Mouse (Mus musculus): ENCODE data around the gene Nicn1. TPM values are rescaled to one million over a fixed set of nuclear protein-coding genes. Genes with fewer than 3 reads are reported as not detected.

Gene Nicn1
- total and polyA plus RNA-seq, 3 experiments, result 7.4 to 12.9 (median 9.7) TPM

DNA sequence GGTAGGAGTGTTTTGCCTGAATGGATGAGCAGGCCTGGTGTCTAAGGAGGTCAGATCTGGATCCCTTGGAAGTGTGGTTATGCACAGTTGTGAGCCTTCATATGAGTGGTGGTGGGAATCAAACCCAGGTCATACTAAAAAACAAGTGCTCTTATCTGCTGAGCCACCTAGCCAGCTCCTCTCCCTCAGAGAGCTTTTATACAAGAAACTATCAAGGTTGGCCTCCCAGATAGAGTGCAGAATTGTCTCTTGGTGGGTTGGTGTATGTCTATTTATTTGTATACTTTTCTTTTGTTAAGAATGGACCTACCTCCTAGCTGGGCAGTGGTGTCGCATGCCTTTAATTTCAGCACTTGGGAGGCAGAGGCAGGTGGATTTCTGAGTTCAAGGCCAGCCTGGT is 53.6 kb downstream of the Nicn1 start:
- peaks cover 17% of the 10 kb centered on the region for H3K79me2 ChIP-seq (replicated peaks; ENCODE audit: control insufficient read depth, extremely low read depth, insufficient read depth, poor library complexity, severe bottlenecking)
- H3K9me3 ChIP-seq (replicated peaks; ENCODE audit: low read length), result no peaks in the 10 kb centered on the region
- dilution Hi-C loops (cut with MboI; ENCODE audit: extremely low pct_ligation_motif_present, extremely low pct_unique_long_range_greater_than_20kb, low sequenced_read_pairs), result no loop called here
- peaks cover 14 to 41% of the 10 kb centered on the region in 2 experiments for H3K4me1 ChIP-seq (ENCODE audit: control insufficient read depth in 1 of 2, insufficient read depth in 2 of 2)
- no peak overlapping the region for H3K4me2 ChIP-seq (ENCODE audit: insufficient read depth, low read depth, poor library complexity, severe bottlenecking)
- H3K27me3 ChIP-seq (replicated peaks), result no peaks in the 10 kb centered on the region
- TF ChIP-seq GABPA (IDR thresholded peaks at IDR 0.05; ENCODE audit: insufficient replicate concordance, low read depth, low read length) (no peak), POLR2AphosphoS2 (IDR thresholded peaks at IDR 0.05; ENCODE audit: low read depth, low read length) (no peak), ZC3H11A (IDR thresholded peaks at IDR 0.05; ENCODE audit: low read depth, low read length) (no peak), POLR2A (IDR thresholded peaks at IDR 0.05; ENCODE audit: low read depth, low read length) (no peak), NRF1 (IDR thresholded peaks at IDR 0.05; ENCODE audit: low read depth, low read length) (no peak), MAFK (IDR thresholded peaks at IDR 0.05; ENCODE audit: insufficient replicate concordance, low read length) (no peak), CHD1 (IDR thresholded peaks at IDR 0.05; ENCODE audit: low read depth, low read length) (no peak)
- H3K4me3 ChIP-seq (replicated peaks in 1 of 3; ENCODE audit: low read depth in 2 of 3, low read length in 2 of 3, poor library complexity in 1 of 3), result no peak overlapping the region
- H3K36me3 ChIP-seq (replicated peaks in 1 of 2; ENCODE audit: control insufficient read depth in 1 of 2, insufficient read depth in 1 of 2, low read length in 1 of 2), result peaks cover 0 to 17% of the 10 kb centered on the region in 2 experiments
- in situ Hi-C loops (cut with MboI; ENCODE audit: low pct_ligation_motif_present, low pct_unique_long_range_greater_than_20kb, low sequenced_read_pairs), result no loop called here
- no peak for DNase-seq (ENCODE audit: extremely low read depth)
- H3K27ac ChIP-seq (ENCODE audit: insufficient read depth, low read depth), result no peak overlapping the region
- no peak overlapping the region for H3K9ac ChIP-seq (ENCODE audit: insufficient read depth, low read depth)

DNA sequence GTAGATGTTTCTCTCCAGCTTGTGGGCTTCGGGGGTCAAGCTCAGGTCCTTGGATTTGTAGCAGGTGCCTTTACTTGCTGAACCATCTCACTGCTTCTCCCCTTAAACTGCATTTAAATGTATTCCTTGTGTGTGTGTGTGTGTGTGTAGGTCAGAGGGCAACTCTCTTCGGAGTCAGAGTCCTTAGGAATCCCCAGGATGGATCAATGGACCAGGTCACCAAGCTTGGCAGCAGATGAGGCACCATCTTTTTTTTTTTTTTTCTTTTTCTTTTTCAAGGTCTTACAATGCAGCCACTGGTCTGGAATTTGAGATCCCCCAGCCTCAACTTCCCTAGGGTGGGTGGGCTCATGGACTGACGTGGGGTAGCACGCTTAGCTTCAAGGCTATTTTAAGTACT is 54.2 kb downstream of the Nicn1 start:
- no peaks in the 10 kb centered on the region for H3K9me3 ChIP-seq (replicated peaks; ENCODE audit: low read length)
- H3K36me3 ChIP-seq (replicated peaks in 1 of 2; ENCODE audit: control insufficient read depth in 1 of 2, insufficient read depth in 1 of 2, low read length in 1 of 2), result peaks cover 0 to 20% of the 10 kb centered on the region in 2 experiments
- H3K9ac ChIP-seq (ENCODE audit: insufficient read depth, low read depth), result no peak overlapping the region
- H3K27me3 ChIP-seq (replicated peaks), result no peaks in the 10 kb centered on the region
- peaks cover 20% of the 10 kb centered on the region for H3K79me2 ChIP-seq (replicated peaks; ENCODE audit: control insufficient read depth, extremely low read depth, insufficient read depth, poor library complexity, severe bottlenecking)
- DNase-seq (ENCODE audit: extremely low read depth), result no peak
- H3K4me2 ChIP-seq (ENCODE audit: insufficient read depth, low read depth, poor library complexity, severe bottlenecking), result no peak overlapping the region
- no peak overlapping the region for H3K27ac ChIP-seq (ENCODE audit: insufficient read depth, low read depth)
- dilution Hi-C loops (cut with MboI; ENCODE audit: extremely low pct_ligation_motif_present, extremely low pct_unique_long_range_greater_than_20kb, low sequenced_read_pairs) (no loop called here), in situ Hi-C loops (cut with MboI; ENCODE audit: low pct_ligation_motif_present, low pct_unique_long_range_greater_than_20kb, low sequenced_read_pairs) (no loop called here)
- TF ChIP-seq NRF1 (IDR thresholded peaks at IDR 0.05; ENCODE audit: low read depth, low read length) (no peak), TCF12 (IDR thresholded peaks at IDR 0.05; ENCODE audit: low read depth, low read length) (no peak), MXI1 (IDR thresholded peaks at IDR 0.05; ENCODE audit: low read depth, low read length) (no peak), MYC (IDR thresholded peaks at IDR 0.05; ENCODE audit: low read depth, low read length) (no peak), SMC3 (IDR thresholded peaks at IDR 0.05; ENCODE audit: low read depth, low read length) (no peak), MAFK (IDR thresholded peaks at IDR 0.05; ENCODE audit: insufficient replicate concordance, low read length) (no peak), JUN (IDR thresholded peaks at IDR 0.05; ENCODE audit: insufficient read depth, low read depth, low read length) (no peak), USF1 (IDR thresholded peaks at IDR 0.05; ENCODE audit: low read depth, low read length) (no peak), EP300 (IDR thresholded peaks at IDR 0.05; ENCODE audit: low read length) (no peak), CHD2 (IDR thresholded peaks at IDR 0.05; ENCODE audit: low read length) (no peak)
- H3K4me1 ChIP-seq (ENCODE audit: control insufficient read depth in 1 of 2, insufficient read depth in 2 of 2), result peaks cover 14 to 47% of the 10 kb centered on the region in 2 experiments
- H3K4me3 ChIP-seq (replicated peaks in 1 of 3; ENCODE audit: low read depth in 2 of 3, low read length in 2 of 3, poor library complexity in 1 of 3), result no peak overlapping the region

Other genes starting within 250 kb of the Nicn1 start
Only the 20 nearest of the 21 such genes appear.
- gene Amigo3, start 237.3 kb upstream of the Nicn1 start, total RNA-seq (2012; rRNA removed), result 2.0 and 3.1 TPM in 2 replicates
- gene Amigo3, start 237.3 kb upstream of the Nicn1 start, total RNA-seq (2014; rRNA removed), result 1.7 and 2.2 TPM in 2 replicates
- gene Amigo3, start 237.3 kb upstream of the Nicn1 start, polyA plus RNA-seq (2012; ENCODE audit: insufficient read length, low read depth), result 3.3 and 4.4 TPM in 2 replicates
- gene Mst1, start 210.0 kb upstream of the Nicn1 start, total RNA-seq (2012; rRNA removed), result 33.2 and 59.6 TPM in 2 replicates
- 16.9 and 19.6 TPM in 2 replicates for gene Mst1, start 210.0 kb upstream of the Nicn1 start, total RNA-seq (2014; rRNA removed)
- 19.7 and 21.4 TPM in 2 replicates for gene Mst1, start 210.0 kb upstream of the Nicn1 start, polyA plus RNA-seq (2012; ENCODE audit: insufficient read length, low read depth)
- gene Rnf123, start 207.1 kb upstream of the Nicn1 start, total RNA-seq (2012; rRNA removed), result 28.8 and 32.3 TPM in 2 replicates
- gene Rnf123, start 207.1 kb upstream of the Nicn1 start, total RNA-seq (2014; rRNA removed), result 6.6 and 10.0 TPM in 2 replicates
- 40.4 and 50.0 TPM in 2 replicates for gene Rnf123, start 207.1 kb upstream of the Nicn1 start, polyA plus RNA-seq (2012; ENCODE audit: insufficient read length, low read depth)
- 69.5 and 75.6 TPM in 2 replicates for gene Apeh, start 195.8 kb upstream of the Nicn1 start, total RNA-seq (2012; rRNA removed)
- 28.8 and 36.2 TPM in 2 replicates for gene Apeh, start 195.8 kb upstream of the Nicn1 start, total RNA-seq (2014; rRNA removed)
- gene Apeh, start 195.8 kb upstream of the Nicn1 start, polyA plus RNA-seq (2012; ENCODE audit: insufficient read length, low read depth), result 53.2 and 66.6 TPM in 2 replicates
- 3.6 and 5.6 TPM in 2 replicates for gene Bsn, start 100.0 kb upstream of the Nicn1 start, total RNA-seq (2012; rRNA removed)
- 4.0 and 4.4 TPM in 2 replicates for gene Bsn, start 100.0 kb upstream of the Nicn1 start, total RNA-seq (2014; rRNA removed)
- gene Bsn, start 100.0 kb upstream of the Nicn1 start, polyA plus RNA-seq (2012; ENCODE audit: insufficient read length, low read depth), result 6.6 and 7.8 TPM in 2 replicates
- 3.7 and 3.9 TPM in 2 replicates for gene Dag1, start 26.5 kb upstream of the Nicn1 start, total RNA-seq (2012; rRNA removed)
- gene Dag1, start 26.5 kb upstream of the Nicn1 start, total RNA-seq (2014; rRNA removed), result 1.4 and 1.7 TPM in 2 replicates
- gene Dag1, start 26.5 kb upstream of the Nicn1 start, polyA plus RNA-seq (2012; ENCODE audit: insufficient read length, low read depth), result 4.3 and 5.7 TPM in 2 replicates
- gene Amt, start 6.4 kb downstream of the Nicn1 start, total RNA-seq (2012; rRNA removed), result 2.2 and 2.7 TPM in 2 replicates
- 1.1 and 1.3 TPM in 2 replicates for gene Amt, start 6.4 kb downstream of the Nicn1 start, total RNA-seq (2014; rRNA removed)
- gene Amt, start 6.4 kb downstream of the Nicn1 start, polyA plus RNA-seq (2012; ENCODE audit: insufficient read length, low read depth), result 1.5 and 2.1 TPM in 2 replicates
- gene Rhoa, start 15.7 kb downstream of the Nicn1 start, total RNA-seq (2012; rRNA removed), result 84.0 and 96.9 TPM in 2 replicates
- gene Rhoa, start 15.7 kb downstream of the Nicn1 start, total RNA-seq (2014; rRNA removed), result 231 and 243 TPM in 2 replicates
- gene Rhoa, start 15.7 kb downstream of the Nicn1 start, polyA plus RNA-seq (2012; ENCODE audit: insufficient read length, low read depth), result 308 TPM in 2 replicates
- gene Tcta, start 15.7 kb downstream of the Nicn1 start, total RNA-seq (2012; rRNA removed), result 5.0 and 8.7 TPM in 2 replicates
- 7.3 and 7.4 TPM in 2 replicates for gene Tcta, start 15.7 kb downstream of the Nicn1 start, total RNA-seq (2014; rRNA removed)
- 3.0 and 5.0 TPM in 2 replicates for gene Tcta, start 15.7 kb downstream of the Nicn1 start, polyA plus RNA-seq (2012; ENCODE audit: insufficient read length, low read depth)
- gene Gpx1, start 48.5 kb downstream of the Nicn1 start, total RNA-seq (2012; rRNA removed), result 506 and 595 TPM in 2 replicates
- gene Gpx1, start 48.5 kb downstream of the Nicn1 start, total RNA-seq (2014; rRNA removed), result 750 and 883 TPM in 2 replicates
- 694 and 813 TPM in 2 replicates for gene Gpx1, start 48.5 kb downstream of the Nicn1 start, polyA plus RNA-seq (2012; ENCODE audit: insufficient read length, low read depth)
- gene Usp4, start 57.4 kb downstream of the Nicn1 start, total RNA-seq (2012; rRNA removed), result 72.8 and 74.6 TPM in 2 replicates
- gene Usp4, start 57.4 kb downstream of the Nicn1 start, total RNA-seq (2014; rRNA removed), result 50.6 and 52.1 TPM in 2 replicates
- 86.3 and 93.5 TPM in 2 replicates for gene Usp4, start 57.4 kb downstream of the Nicn1 start, polyA plus RNA-seq (2012; ENCODE audit: insufficient read length, low read depth)
- gene 1700102P08Rik, start 102.4 kb downstream of the Nicn1 start, total RNA-seq (2012; rRNA removed), result 0.21 TPM in 2 replicates
- 0.59 TPM in 1 of 2 replicates, not detected in the other for gene 1700102P08Rik, start 102.4 kb downstream of the Nicn1 start, total RNA-seq (2014; rRNA removed)
- gene 1700102P08Rik, start 102.4 kb downstream of the Nicn1 start, polyA plus RNA-seq (2012; ENCODE audit: insufficient read length, low read depth), result 0.26 TPM in 1 of 2 replicates, not detected in the other
- gene Ccdc36, start 138.1 kb downstream of the Nicn1 start, total RNA-seq (2012; rRNA removed), result 0.04 TPM in 2 replicates
- gene Ccdc36, start 138.1 kb downstream of the Nicn1 start, total RNA-seq (2014; rRNA removed), result 0.13 and 0.20 TPM in 2 replicates
- 0.13 TPM in 1 of 2 replicates, not detected in the other for gene Ccdc36, start 138.1 kb downstream of the Nicn1 start, polyA plus RNA-seq (2012; ENCODE audit: insufficient read length, low read depth)
- gene BC048562, start 146.1 kb downstream of the Nicn1 start, total RNA-seq (2012; rRNA removed), result not detected in 2 replicates
- gene BC048562, start 146.1 kb downstream of the Nicn1 start, total RNA-seq (2014; rRNA removed), result not detected in 2 replicates
- gene BC048562, start 146.1 kb downstream of the Nicn1 start, polyA plus RNA-seq (2012; ENCODE audit: insufficient read length, low read depth), result not detected in 2 replicates
- gene Ccdc71, start 170.1 kb downstream of the Nicn1 start, total RNA-seq (2012; rRNA removed), result 16.1 and 19.3 TPM in 2 replicates
- 13.0 and 14.5 TPM in 2 replicates for gene Ccdc71, start 170.1 kb downstream of the Nicn1 start, total RNA-seq (2014; rRNA removed)
- gene Ccdc71, start 170.1 kb downstream of the Nicn1 start, polyA plus RNA-seq (2012; ENCODE audit: insufficient read length, low read depth), result 29.0 and 33.0 TPM in 2 replicates
- 3.1 and 3.5 TPM in 2 replicates for gene Klhdc8b, start 171.2 kb downstream of the Nicn1 start, total RNA-seq (2012; rRNA removed)
- 1.9 and 2.6 TPM in 2 replicates for gene Klhdc8b, start 171.2 kb downstream of the Nicn1 start, total RNA-seq (2014; rRNA removed)
- 3.4 and 5.2 TPM in 2 replicates for gene Klhdc8b, start 171.2 kb downstream of the Nicn1 start, polyA plus RNA-seq (2012; ENCODE audit: insufficient read length, low read depth)
- 0.08 and 0.89 TPM in 2 replicates for gene Lamb2, start 189.3 kb downstream of the Nicn1 start, total RNA-seq (2012; rRNA removed)
- 0.04 TPM in 1 of 2 replicates, not detected in the other for gene Lamb2, start 189.3 kb downstream of the Nicn1 start, total RNA-seq (2014; rRNA removed)
- 0.11 and 0.17 TPM in 2 replicates for gene Lamb2, start 189.3 kb downstream of the Nicn1 start, polyA plus RNA-seq (2012; ENCODE audit: insufficient read length, low read depth)
- gene Usp19, start 200.2 kb downstream of the Nicn1 start, total RNA-seq (2012; rRNA removed), result 68.7 and 69.9 TPM in 2 replicates
- 36.5 TPM in 2 replicates for gene Usp19, start 200.2 kb downstream of the Nicn1 start, total RNA-seq (2014; rRNA removed)
- 84.2 and 106 TPM in 2 replicates for gene Usp19, start 200.2 kb downstream of the Nicn1 start, polyA plus RNA-seq (2012; ENCODE audit: insufficient read length, low read depth)
- gene Qars, start 217.3 kb downstream of the Nicn1 start, total RNA-seq (2012; rRNA removed), result 271 and 322 TPM in 2 replicates
- 188 and 229 TPM in 2 replicates for gene Qars, start 217.3 kb downstream of the Nicn1 start, total RNA-seq (2014; rRNA removed)
- gene Qars, start 217.3 kb downstream of the Nicn1 start, polyA plus RNA-seq (2012; ENCODE audit: insufficient read length, low read depth), result 270 and 293 TPM in 2 replicates
- gene Qrich1, start 226.4 kb downstream of the Nicn1 start, total RNA-seq (2012; rRNA removed), result 104 and 115 TPM in 2 replicates
- 117 and 118 TPM in 2 replicates for gene Qrich1, start 226.4 kb downstream of the Nicn1 start, total RNA-seq (2014; rRNA removed)
- 61.5 and 72.1 TPM in 2 replicates for gene Qrich1, start 226.4 kb downstream of the Nicn1 start, polyA plus RNA-seq (2012; ENCODE audit: insufficient read length, low read depth)

All from CH12.LX (cell line).